Mouse (Mus musculus) adrenal gland, postnatal 25 days (tissue): ENCODE results near the gene Os9. TPM values are rescaled to one million over a fixed set of nuclear protein-coding genes. Genes with fewer than 3 reads are reported as not detected.
"Not testable (repeated sequence)": the region's sequence is repeated elsewhere in the genome, so short reads cannot be mapped to it uniquely, and the experiment has no call there.

Experiments used
- DNase-seq: peaks from one replicate; pipeline ENCODE4 v3.0.0; 2021; ENCODE audit warnings: mixed read lengths
- total RNA-seq: library from RNA; stranded (reverse); gene quantifications from 2 replicates; pipeline ENCODE4 v1.2.3, GENCODE M21; 2021

Os9 gene
- total RNA-seq, 1 experiment from 2014 or later: 150 TPM

- no peak for DNase-seq
These were observed 24.4 kb upstream of the Os9 start for GRCm38 (mm10) chr10:127145303-127145702.

- DNase-seq: no peak
These were observed 23.6 kb upstream of the Os9 start for GRCm38 (mm10) chr10:127144536-127144935.

DNA sequence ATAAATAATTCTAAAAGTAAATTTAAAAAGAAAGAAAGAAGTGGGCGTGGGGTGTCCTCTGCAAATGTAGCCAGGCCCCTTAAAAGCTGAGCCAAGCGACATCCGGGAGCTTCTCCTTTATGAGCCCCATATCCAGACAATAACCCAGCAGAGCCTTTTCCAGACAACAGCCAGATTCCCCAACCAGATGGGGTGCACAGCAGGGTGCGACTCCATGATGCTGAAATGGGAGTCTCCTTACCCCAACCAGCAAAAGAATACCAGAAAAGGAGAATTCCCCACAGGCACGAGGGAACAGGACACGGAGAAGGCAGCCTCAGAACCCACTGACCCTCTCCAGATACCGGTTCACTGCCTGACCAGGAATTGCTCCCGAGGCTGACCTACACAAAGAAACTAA, 22.3 kb upstream of the Os9 start:
- no peak for DNase-seq

DNA sequence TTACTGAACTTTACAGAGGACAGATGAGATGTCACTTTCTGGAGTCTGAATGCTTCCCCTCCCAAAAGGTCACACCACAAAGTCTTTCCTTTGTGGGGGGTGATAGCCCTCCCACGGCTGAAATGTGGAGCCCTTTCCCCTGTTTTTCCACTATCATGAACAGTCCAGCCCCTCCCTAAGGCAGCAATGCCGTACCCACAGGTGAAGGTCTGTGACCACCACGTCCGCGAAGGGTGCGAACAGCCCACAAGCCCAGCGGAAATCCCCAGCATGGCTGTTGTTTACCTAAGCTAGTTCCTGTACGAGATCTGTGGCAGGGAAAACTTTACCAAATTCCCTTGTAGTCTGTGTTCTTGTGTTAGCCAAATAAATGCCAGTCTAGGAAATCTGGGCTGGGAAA, 20.6 kb upstream of the Os9 start:
- DNase-seq: no peak

GRCm38 (mm10) chr10:127140971-127141370, 20.0 kb upstream of the Os9 start:
- DNase-seq: no peak

- DNase-seq: no peak
These were observed 17.6 kb upstream of the Os9 start for GRCm38 (mm10) chr10:127138328-127139141.

- no peak for DNase-seq
These were observed 17.0 kb upstream of the Os9 start for GRCm38 (mm10) chr10:127137896-127138295.

GRCm38 (mm10) chr10:127136510-127136909, 15.6 kb upstream of the Os9 start:
- DNase-seq: no peak

- no peak for DNase-seq
These were observed 14.3 kb upstream of the Os9 start for GRCm38 (mm10) chr10:127135118-127135836.

DNA sequence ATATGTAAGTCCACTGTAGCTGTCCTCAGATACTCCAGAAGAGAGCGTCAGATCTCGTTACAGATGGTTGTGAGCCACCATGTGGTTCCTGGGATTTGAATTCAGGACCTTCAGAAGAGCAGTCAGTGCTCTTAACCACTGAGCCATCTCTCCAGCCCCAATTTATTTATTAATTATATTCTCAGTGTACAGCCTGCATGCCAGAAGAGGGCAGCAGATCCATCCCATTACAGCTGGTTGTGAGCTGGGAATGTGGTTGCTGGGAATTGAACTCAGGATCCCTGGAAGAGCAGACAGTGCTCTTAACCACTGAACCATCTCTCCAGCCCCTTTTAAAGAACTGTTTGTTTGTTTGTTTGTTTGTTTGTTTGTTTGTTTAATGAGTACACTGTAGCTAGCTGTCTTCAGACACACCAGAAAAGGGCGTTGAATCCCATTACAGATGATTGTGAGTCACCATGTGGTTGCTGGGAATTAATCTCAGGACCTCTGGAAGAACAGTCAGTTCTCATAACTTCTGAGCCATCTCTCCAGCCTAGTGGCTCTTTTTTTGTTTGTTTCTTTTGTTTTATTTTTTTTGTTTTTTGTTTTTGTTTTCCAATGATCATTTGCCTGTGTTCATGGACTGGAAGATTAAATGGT, 13.6 kb upstream of the Os9 start:
- not testable (repeated sequence) for DNase-seq

DNA sequence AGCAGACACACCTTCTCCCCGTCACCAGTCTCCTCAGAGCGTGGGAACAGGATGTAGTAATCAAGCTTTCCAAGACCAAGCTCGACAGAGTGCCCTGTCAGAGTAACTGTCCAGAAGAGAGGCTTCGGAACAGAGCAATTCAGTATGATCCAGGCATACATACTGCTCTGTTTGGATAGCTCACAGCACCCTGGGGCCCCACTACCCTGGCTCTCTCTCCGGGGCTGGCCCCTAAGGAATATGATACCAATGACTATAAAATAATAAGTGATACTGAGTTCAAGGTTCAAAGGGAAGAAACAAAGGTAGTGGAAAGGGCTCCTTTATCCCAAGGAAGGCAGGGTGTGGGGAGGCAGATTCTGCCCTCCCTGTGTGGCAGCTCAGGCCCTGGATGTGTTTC, 11.5 kb upstream of the Os9 start:
- no peak for DNase-seq

DNA sequence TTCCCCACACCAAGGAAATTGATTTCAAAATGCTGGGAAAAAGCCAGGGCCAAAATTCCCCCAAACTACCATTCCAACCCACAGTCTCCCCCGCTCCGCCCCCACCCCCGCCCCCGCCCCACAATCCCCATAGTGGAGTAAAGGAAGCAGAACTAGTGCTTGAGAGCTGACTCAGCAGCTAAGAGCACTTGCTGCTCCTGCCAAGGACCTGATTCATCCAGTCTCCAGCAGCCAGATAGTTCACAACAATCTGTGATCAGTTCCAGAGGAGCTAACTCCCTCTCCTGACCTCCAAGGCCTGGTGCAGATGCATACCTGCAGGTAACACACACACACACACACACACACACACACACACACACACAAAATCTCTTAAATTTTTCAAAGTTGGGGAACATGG, 8.5 kb upstream of the Os9 start:
- peak; percentile 9 for DNase-seq

DNA sequence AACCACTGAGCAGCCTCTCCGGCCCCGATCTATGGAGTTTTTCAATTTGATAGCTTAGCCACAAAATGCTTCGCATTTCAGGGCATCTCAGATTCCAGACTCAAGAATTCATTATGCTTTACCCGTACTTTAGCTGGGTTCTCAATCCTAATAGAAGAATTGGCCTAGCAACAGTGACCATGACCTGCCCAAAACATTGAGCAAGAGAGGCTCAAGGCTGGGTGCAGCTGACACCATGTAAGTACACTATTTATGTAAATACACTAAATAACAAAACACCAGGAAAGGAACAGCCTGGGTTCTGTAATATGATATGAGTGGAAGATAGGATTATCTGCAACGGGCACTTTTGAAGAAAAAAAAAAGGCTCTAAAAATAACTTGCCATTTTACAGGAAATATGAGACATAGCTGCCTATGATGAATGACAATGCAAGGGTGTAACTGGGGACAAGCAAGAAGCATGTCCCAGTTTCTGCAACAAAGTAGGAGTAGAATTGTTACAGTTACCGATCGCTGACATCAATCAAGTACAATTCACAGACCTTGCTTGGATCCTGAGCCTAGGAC, 6.9 kb upstream of the Os9 start:
- DNase-seq: no peak

GRCm38 (mm10) chr10:127126579-127126978, 5.6 kb upstream of the Os9 start:
- no peak for DNase-seq

DNA sequence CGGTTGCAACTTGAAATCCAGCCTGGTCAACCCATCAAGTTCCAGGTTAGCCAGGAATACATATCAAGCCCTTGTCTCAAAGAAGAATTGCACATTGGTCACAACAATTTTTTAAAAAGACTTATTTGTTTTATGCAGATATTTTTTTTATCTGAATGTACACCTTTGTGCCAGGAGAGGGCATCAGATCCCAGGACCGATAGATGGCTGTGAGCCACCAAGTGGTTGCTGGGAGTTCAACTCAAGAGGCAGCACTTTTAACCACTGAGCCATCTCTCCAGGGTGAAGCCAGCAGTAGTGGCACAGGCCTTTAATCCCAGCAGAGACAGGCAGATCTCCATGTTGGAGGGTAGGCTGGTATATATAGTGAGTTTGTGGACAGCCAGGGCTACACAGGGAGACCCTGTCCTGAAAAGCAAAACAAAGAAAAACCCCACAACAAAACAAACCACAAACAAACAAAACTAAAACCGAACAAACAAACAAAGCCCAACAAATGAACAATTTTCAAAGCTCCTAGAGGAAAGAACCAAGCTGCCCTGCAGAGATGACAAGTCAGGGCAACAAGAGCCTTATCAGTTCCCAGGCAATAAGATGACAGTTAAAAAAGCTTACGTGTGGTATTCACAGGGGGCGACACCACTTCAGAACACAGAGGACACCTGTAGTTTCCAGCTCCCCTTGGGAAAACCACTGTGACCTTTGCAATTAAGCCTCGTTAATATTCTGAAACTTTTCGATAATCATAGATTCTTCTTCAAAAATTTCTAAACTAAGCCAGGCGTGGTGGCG, 4.5 kb upstream of the Os9 start:
- DNase-seq: peak; percentile 52

- peak; percentile 58 for DNase-seq
These were observed 2.5 kb upstream of the Os9 start for GRCm38 (mm10) chr10:127123436-127123805.

DNA sequence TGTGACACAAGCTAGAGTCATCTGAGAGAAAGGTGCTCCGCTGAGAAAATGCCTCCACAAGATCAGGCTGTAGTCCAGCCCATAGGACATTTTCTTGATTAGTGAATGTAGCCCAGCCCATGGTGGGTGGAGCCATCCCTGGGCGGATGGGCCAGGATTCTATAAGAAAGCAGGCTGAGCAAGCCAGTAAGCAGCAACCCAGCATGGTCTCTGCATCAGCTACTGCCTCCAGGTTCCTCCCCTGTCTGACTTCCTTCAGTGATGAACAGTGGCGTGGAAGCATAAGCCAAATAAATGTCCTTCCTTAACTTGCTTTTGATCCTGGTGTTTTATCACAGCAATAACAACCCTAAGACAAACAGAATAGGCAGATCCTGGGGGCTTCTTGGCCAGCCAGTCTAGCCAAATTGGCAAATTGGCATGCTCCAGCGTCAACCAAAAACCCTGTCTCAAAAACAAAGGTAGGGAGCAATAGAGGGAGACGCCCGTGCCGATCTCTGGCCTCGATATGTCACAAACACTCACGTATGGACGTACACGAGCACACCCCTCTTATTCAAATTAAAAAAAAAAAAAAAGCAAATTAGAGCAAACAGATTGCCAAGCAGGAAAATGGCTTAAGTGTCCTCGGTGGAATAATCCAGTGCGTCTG, 2.0 kb upstream of the Os9 start:
- DNase-seq: no peak

GRCm38 (mm10) chr10:127122018-127122417, 1.1 kb upstream of the Os9 start:
- no peak for DNase-seq

GRCm38 (mm10) chr10:127120301-127121065, 448 bp downstream of the Os9 start:
- no peak for DNase-seq

GRCm38 (mm10) chr10:127119229-127119628, 1.7 kb downstream of the Os9 start:
- no peak for DNase-seq

GRCm38 (mm10) chr10:127118470-127118869, 2.5 kb downstream of the Os9 start:
- DNase-seq: no peak
